Mouse (Mus musculus): ENCODE data around the gene Mrps36. TPM values are rescaled to one million over a fixed set of nuclear protein-coding genes. Genes with fewer than 3 reads are reported as not detected.

The Mrps36 gene
- polyA plus RNA-seq, 1 experiment from 2014 or later = 161 TPM

Other genes starting within 250 kb of the Mrps36 start
- gene Ocln, start 191.9 kb downstream of the Mrps36 start, polyA plus RNA-seq (2015; fragmentation: Nextera tagmentation; extraction: Ambion mirVana) = 13.8 and 15.1 TPM in 2 replicates
- gene Marveld2, start 127.7 kb downstream of the Mrps36 start, polyA plus RNA-seq (2015; fragmentation: Nextera tagmentation; extraction: Ambion mirVana) = 3.2 TPM in 2 replicates
- 292 and 316 TPM in 2 replicates for gene Ak6, start 93.7 kb downstream of the Mrps36 start, polyA plus RNA-seq (2015; fragmentation: Nextera tagmentation; extraction: Ambion mirVana)
- gene Rad17, start 93.6 kb downstream of the Mrps36 start, polyA plus RNA-seq (2015; fragmentation: Nextera tagmentation; extraction: Ambion mirVana) = 15.3 and 16.6 TPM in 2 replicates
- 24.9 and 27.8 TPM in 2 replicates for gene Taf9, start 93.1 kb downstream of the Mrps36 start, polyA plus RNA-seq (2015; fragmentation: Nextera tagmentation; extraction: Ambion mirVana)
- 1.2 and 1.4 TPM in 2 replicates for gene Ccdc125, start 74.9 kb downstream of the Mrps36 start, polyA plus RNA-seq (2015; fragmentation: Nextera tagmentation; extraction: Ambion mirVana)
- gene Cdk7, start 13.7 kb downstream of the Mrps36 start, polyA plus RNA-seq (2015; fragmentation: Nextera tagmentation; extraction: Ambion mirVana) = 35.8 and 40.0 TPM in 2 replicates
- gene Cenph, start 31.2 kb upstream of the Mrps36 start, polyA plus RNA-seq (2015; fragmentation: Nextera tagmentation; extraction: Ambion mirVana) = 6.5 and 7.6 TPM in 2 replicates
- 42.4 and 52.9 TPM in 2 replicates for gene Ccnb1, start 41.9 kb upstream of the Mrps36 start, polyA plus RNA-seq (2015; fragmentation: Nextera tagmentation; extraction: Ambion mirVana)
- 30.8 and 31.4 TPM in 2 replicates for gene Slc30a5, start 88.8 kb upstream of the Mrps36 start, polyA plus RNA-seq (2015; fragmentation: Nextera tagmentation; extraction: Ambion mirVana)